Mouse (Mus musculus) megakaryocyte, adult 5-6 weeks (primary cell): ENCODE results near the gene Slc45a3. TPM values are rescaled to one million over a fixed set of nuclear protein-coding genes. Genes with fewer than 3 reads are reported as not detected.
A peak's percentile ranks its signal among the peaks of the same experiment; 100 is the strongest.

Experiments
- ATAC-seq: 2 replicates; pipeline ENCODE4 v1.8.0; 2016; ENCODE audit warnings: mild to moderate bottlenecking, inconsistent platforms; ENCODE audit not compliant: poor library complexity, severe bottlenecking
- total RNA-seq, 2 experiments: library from RNA; stranded (forward) in 1 of 2; stranded (reverse) in 1 of 2; fragments of 153-499, 151-499 nt in 1 of 2; fragments of 221-1000, 200-1000 nt in 1 of 2; gene quantifications; 2 replicates each; pipeline versions ENCODE4 v1.2.3 to v1.2.4; 2015 to 2017

Gene Slc45a3
- total RNA-seq, 2 experiments from 2014 or later, result 0.16 to 0.33 TPM

DNA sequence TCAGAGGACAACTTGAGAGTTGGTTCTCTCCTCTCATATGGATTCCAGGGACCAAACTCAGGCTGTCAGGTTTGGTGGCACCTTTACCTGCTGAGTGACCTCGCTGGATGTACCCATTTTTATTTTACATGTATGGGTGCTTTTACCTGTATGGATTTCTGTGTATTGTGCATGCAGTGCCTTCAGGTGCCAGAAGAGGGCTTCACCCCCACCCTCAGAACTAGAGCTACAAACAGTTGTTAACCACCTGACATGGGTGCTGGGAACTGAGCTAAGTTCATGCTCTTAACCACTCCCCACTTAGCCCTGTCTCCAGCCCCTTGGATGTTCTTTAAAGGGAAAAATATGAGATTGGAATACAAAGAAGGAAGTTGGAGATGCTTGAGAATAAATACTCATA, 52.0 kb downstream of the Slc45a3 start:
- peak; percentile 47; the same call in 1 of the 2 replicates for ATAC-seq

DNA sequence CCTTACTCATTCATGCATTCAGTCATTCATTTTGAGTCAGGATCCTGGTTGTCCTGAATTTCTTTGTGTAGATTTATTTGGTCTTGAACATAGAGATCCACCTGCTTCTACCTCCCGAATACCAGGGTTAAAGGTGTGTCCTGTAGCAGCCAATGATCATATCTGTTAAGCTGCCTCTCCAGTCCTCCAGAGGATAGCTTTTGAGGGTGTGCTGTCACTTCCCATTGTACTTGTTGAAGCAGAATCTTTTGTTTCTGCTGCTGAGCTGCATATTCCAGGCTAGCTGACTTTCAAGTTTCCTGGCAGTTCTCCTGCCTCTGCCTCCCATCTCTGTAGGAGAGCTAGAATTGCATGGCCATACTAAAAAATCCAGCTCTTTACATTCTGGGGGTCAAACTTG, 53.9 kb downstream of the Slc45a3 start:
- ATAC-seq, result no peak

DNA sequence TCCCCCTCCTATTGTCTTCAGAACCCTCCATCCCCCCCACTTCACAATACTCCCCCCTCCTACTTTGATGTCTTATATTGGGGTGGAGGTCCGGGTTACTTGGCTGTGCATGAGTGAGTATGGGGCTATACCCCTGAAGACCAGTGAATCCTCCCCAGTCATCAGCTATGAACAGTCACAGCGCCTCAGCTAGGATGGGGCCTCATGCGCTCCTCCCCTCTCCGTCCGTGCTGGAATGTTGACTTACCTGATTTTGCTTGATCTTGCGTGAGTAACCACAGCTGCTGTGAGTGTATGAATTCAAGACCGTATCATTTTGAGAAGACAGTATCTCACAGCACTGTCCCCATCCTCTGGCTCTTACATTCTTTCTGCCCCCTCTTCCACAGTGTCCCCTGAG, 57.1 kb downstream of the Slc45a3 start:
- ATAC-seq, result no peak

DNA sequence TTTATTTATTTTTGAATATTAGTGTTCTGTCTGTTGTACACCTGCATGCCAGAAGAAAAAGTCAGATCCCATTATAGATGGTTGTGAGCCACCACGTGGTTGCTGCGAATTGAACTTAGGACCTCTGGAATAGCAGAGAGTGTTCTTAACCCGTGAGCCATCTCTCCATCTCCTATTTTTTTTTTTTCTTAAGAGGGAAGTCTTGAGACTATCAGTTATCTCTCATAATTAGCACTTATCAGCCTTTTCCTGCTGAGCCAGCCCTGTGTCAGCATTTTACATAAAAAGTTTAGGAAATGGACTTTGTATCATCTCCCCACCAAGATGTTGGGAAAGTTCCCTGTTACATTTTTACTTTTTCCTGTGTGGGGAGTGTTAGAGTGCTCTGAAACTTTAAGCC, 59.3 kb downstream of the Slc45a3 start:
- ATAC-seq, result no peak

DNA sequence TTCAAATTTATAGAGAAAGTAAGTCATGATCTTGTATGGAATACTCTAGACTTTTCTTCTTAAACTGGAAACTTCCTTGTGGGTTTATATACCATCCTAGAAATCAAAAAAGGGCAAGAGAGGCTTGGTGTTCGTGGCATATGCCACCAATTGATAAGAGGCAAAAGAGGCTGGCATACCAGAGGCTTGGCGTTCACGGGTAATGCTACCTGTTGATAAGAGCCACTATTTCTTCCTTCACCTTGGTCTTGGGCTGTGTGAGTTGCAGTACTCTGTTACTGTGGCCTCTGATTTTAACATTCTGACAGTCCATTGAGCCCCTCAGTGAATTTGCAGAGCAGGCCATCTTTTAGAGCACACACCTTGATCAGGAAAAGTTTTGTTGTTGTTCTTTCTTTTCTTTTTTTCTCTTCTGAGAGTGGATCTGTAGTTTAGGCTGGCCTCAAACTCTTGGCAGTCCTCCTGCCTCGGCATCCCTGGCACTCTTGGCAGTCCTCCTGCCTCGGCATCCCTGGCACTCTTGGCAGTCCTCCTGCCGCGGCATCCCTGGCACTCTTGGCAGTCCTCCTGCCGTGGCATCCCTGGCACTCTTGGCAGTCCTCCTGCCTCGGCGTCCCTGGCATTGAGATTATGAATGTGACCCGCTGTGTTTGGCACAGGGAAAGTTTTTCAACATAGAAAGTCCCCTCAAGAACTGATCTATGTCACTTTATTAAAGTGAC, 64.3 kb downstream of the Slc45a3 start:
- ATAC-seq, result 0 out of 2 replicates have a peak, but pooled peaks have one; percentile 38

DNA sequence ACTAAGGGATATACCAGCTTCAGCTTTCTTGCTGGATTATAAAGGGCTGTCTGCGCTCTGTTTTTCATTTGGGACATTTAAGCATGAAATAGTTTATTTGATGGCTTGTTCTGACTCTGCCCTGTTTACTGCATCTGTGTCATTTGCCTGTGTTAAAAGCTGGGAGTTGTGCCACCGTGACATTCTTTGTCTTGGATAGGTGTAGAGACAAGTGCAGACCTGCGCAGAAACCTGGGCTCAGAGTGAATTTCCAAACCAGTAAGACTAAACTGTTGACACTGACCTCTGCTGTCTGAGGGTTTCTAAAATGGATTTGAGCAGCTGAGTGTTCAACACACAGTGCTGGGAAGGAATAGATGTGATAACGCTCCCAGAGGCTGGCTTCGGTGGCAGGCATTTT, 65.2 kb downstream of the Slc45a3 start:
- ATAC-seq, result no peak

DNA sequence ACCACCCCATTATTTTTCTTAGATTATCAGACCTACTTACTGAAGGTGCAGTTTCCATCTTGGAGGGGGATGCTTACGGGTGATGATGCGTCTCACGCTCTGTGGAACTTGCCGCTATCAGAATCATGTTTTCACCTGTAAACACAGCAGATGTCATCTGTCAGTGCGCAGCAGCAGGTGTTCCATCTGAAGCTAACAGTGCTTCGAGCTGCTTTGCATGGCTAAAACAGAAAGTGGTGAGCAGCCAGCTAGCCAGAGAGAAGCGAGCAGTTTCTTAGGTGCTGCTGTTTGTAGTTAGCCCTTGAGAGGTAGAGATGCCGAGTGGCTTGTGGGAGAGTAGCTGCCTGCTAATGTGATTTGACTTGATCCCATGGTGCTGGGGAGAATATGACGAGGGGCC, 65.6 kb downstream of the Slc45a3 start:
- no peak for ATAC-seq

DNA sequence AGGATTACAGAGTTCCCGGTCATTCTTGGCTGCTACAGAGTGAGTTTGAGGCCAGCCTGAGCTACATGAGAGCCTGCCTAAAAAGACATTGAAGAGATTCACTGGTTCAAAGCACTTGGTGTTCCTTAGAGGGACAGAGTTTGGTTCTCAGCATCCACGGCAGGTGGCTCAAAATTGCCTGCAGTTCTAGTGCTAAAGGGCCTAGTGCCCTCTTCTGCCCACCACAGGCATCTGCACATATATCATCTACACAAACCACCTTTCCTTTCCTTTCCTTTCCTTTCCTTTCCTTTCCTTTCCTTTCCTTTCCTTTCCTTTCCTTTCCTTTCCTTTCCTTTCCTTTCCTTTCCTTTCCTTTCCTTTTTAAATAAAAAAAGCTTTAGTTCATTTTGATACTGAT, 67.8 kb downstream of the Slc45a3 start:
- no peak for ATAC-seq

DNA sequence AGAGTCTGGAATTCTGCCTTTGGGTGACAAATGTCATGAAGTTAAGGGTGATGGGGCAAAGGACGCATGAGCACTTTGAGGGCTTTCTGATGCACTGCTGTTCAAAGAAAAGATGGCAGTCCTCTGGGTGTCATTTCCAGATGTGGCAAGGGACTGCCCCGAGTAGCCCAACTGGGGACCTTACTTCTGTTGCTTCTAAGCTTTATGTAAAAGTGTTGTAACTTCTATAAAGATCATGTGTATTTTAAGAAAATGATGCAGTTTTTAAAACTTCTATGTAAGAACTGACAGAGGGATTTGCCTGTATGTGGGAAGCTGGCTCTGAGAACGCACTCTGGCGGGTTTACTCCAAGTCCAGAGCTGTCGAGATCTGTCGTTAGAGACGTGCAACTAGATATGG, 69.4 kb downstream of the Slc45a3 start:
- ATAC-seq, result no peak

Other genes starting within 250 kb of the Slc45a3 start
- gene Slc26a9, start 218.9 kb upstream of the Slc45a3 start, total RNA-seq (2015), result not detected in 2 replicates
- gene Slc26a9, start 218.9 kb upstream of the Slc45a3 start, total RNA-seq (2017), result not detected in 2 replicates
- 0.07 TPM in 1 of 2 replicates, not detected in the other for gene Pm20d1, start 165.6 kb upstream of the Slc45a3 start, total RNA-seq (2015)
- not detected in 2 replicates for gene Pm20d1, start 165.6 kb upstream of the Slc45a3 start, total RNA-seq (2017)
- gene Slc41a1, start 135.5 kb upstream of the Slc45a3 start, total RNA-seq (2015), result 3.4 and 7.8 TPM in 2 replicates
- 3.1 and 5.3 TPM in 2 replicates for gene Slc41a1, start 135.5 kb upstream of the Slc45a3 start, total RNA-seq (2017)
- gene Rab29, start 95.7 kb upstream of the Slc45a3 start, total RNA-seq (2015), result 45.3 and 48.4 TPM in 2 replicates
- 31.1 and 33.4 TPM in 2 replicates for gene Rab29, start 95.7 kb upstream of the Slc45a3 start, total RNA-seq (2017)
- 145 TPM in 2 replicates for gene Nucks1, start 52.4 kb upstream of the Slc45a3 start, total RNA-seq (2015)
- 234 and 235 TPM in 2 replicates for gene Nucks1, start 52.4 kb upstream of the Slc45a3 start, total RNA-seq (2017)
- 90.6 and 94.3 TPM in 2 replicates for gene Elk4, start 44.6 kb downstream of the Slc45a3 start, total RNA-seq (2015)
- 53.1 and 63.6 TPM in 2 replicates for gene Elk4, start 44.6 kb downstream of the Slc45a3 start, total RNA-seq (2017)
- 0.11 TPM in 1 of 2 replicates, not detected in the other for gene Mfsd4a, start 105.1 kb downstream of the Slc45a3 start, total RNA-seq (2015)
- 0.51 and 0.61 TPM in 2 replicates for gene Mfsd4a, start 105.1 kb downstream of the Slc45a3 start, total RNA-seq (2017)
- gene Cdk18, start 176.7 kb downstream of the Slc45a3 start, total RNA-seq (2015), result 0.14 TPM in 1 of 2 replicates, not detected in the other
- 0.04 TPM in 1 of 2 replicates, not detected in the other for gene Cdk18, start 176.7 kb downstream of the Slc45a3 start, total RNA-seq (2017)
- gene Lemd1, start 228.5 kb downstream of the Slc45a3 start, total RNA-seq (2015), result not detected in 2 replicates
- gene Lemd1, start 228.5 kb downstream of the Slc45a3 start, total RNA-seq (2017), result not detected in 2 replicates
- gene AC124108.1, start 228.5 kb downstream of the Slc45a3 start, total RNA-seq (2015), result not detected in 2 replicates
- not detected in 2 replicates for gene AC124108.1, start 228.5 kb downstream of the Slc45a3 start, total RNA-seq (2017)